Mouse (Mus musculus) spleen, adult 2 months (tissue): ENCODE data around the gene Rgcc.

Experiments used
- CTCF ChIP-seq: fragments of 200-500 bp; IDR thresholded peaks from 2 replicates; pipeline ENCODE4 v1.5.1; 2011; ENCODE audit warnings: mild to moderate bottlenecking, inconsistent platforms; ENCODE audit not compliant: insufficient read depth, insufficient read length, insufficient replicate concordance; ENCODE audit errors: extremely low read depth
- POLR2A ChIP-seq: fragments of 200-500 bp; IDR thresholded peaks from 2 replicates; pipeline ENCODE4 v1.6.1; 2011; ENCODE audit warnings: low read depth, low read length, inconsistent platforms

GRCm38 (mm10) chr14:79255786-79256185 is 45.7 kb downstream of the Rgcc start:
- TF ChIP-seq POLR2A (no peak), CTCF (no peak)
